Mouse (Mus musculus) midbrain, embryonic 14.5 days (tissue): ENCODE data around the gene Hs1bp3. TPM values are rescaled to one million over a fixed set of nuclear protein-coding genes. Genes with fewer than 3 reads are reported as not detected.

Experiments
- ATAC-seq: fragments of 200-750 bp; cut with Nextera tagmentation; 2 replicates; pipeline ENCODE4 v1.8.0; 2017; ENCODE audit warnings: moderate number of reproducible peaks, moderate library complexity; ENCODE audit not compliant: low FRiP score, low TSS enrichment
- DNase-seq: peaks from one replicate; pipeline ENCODE4 v3.0.0-alpha.2; 2015
- H3K27ac ChIP-seq: fragments of 300-500 bp; sonication (generic); replicated peaks from 2 replicates; pipeline ENCODE4 v1.5.1; 2014; ENCODE audit warnings: mild to moderate bottlenecking, low read depth, low read length, moderate library complexity
- H3K27me3 ChIP-seq: fragments of 300-500 bp; sonication (generic); 2 replicates; pipeline ENCODE4 v1.6.1; 2014; ENCODE audit warnings: low read length, control low read depth, mixed read lengths; ENCODE audit not compliant: control insufficient read depth, insufficient read depth
- H3K36me3 ChIP-seq: fragments of 300-500 bp; sonication (generic); 2 replicates; pipeline ENCODE4 v1.6.1; 2014; ENCODE audit warnings: low read length, control low read depth; ENCODE audit not compliant: control insufficient read depth, insufficient read depth
- H3K4me1 ChIP-seq: fragments of 300-500 bp; sonication (generic); 2 replicates; pipeline ENCODE4 v1.6.1; 2014; ENCODE audit warnings: mild to moderate bottlenecking, antibody characterized with exemption, low read length, control low read depth; ENCODE audit not compliant: control insufficient read depth, insufficient read depth
- H3K4me2 ChIP-seq: fragments of 300-500 bp; sonication (generic); 2 replicates; pipeline ENCODE4 v1.6.1; 2014; ENCODE audit warnings: mild to moderate bottlenecking, low read length, moderate library complexity
- H3K4me3 ChIP-seq: fragments of 300-500 bp; sonication (generic); replicated peaks from 2 replicates; pipeline ENCODE4 v1.5.1; 2014; ENCODE audit warnings: low read depth, low read length
- H3K9ac ChIP-seq: fragments of 300-500 bp; sonication (generic); replicated peaks from 2 replicates; pipeline ENCODE4 v1.6.1; 2014; ENCODE audit warnings: mild to moderate bottlenecking, low read length, moderate library complexity
- H3K9me3 ChIP-seq: fragments of 300-500 bp; sonication (generic); 2 replicates; pipeline ENCODE4 v1.6.1; 2016; ENCODE audit warnings: low read length, control low read depth, mixed read lengths; ENCODE audit not compliant: control insufficient read depth
- WGBS: fragments of 180-500 bp; shearing (Covaris S2); extraction: QIAGEN DNeasy Blood & Tissue Kit; methylation state at CpG from one replicate; pipeline ENCODE4 v1.1.7; 2014; 5-methylcytosine and 5-hydroxymethylcytosine counted together
- polyA plus RNA-seq: library from polyadenylated mRNA; unstranded; fragments of >200 nt; fragmentation: Nextera tagmentation; extraction: Ambion mirVana; gene quantifications from 2 replicates; pipeline ENCODE4 v1.2.1, GENCODE M21; 2014

Hs1bp3 gene
- polyA plus RNA-seq, 1 experiment from 2014 or later: 6.7 TPM

GRCm38 (mm10) chr12:8325943-8326522 is 12.8 kb downstream of the Hs1bp3 start:
- no peaks in the 10 kb centered on the region for H3K27me3 ChIP-seq
- no peak overlapping the region for H3K4me3 ChIP-seq
- peaks cover 13% of the 10 kb centered on the region for H3K4me1 ChIP-seq
- DNase-seq (no peak), ATAC-seq (no peak)
- no peak overlapping the region for H3K4me2 ChIP-seq
- no peak overlapping the region for H3K27ac ChIP-seq
- 0 out of 2 replicates have a peak, but pooled peaks cover 7% of the 10 kb centered on the region for H3K36me3 ChIP-seq
- WGBS: 93% methylated on average over 17 of the region's 17 CpGs
- no peaks in the 10 kb centered on the region for H3K9me3 ChIP-seq
- no peak overlapping the region for H3K9ac ChIP-seq

DNA sequence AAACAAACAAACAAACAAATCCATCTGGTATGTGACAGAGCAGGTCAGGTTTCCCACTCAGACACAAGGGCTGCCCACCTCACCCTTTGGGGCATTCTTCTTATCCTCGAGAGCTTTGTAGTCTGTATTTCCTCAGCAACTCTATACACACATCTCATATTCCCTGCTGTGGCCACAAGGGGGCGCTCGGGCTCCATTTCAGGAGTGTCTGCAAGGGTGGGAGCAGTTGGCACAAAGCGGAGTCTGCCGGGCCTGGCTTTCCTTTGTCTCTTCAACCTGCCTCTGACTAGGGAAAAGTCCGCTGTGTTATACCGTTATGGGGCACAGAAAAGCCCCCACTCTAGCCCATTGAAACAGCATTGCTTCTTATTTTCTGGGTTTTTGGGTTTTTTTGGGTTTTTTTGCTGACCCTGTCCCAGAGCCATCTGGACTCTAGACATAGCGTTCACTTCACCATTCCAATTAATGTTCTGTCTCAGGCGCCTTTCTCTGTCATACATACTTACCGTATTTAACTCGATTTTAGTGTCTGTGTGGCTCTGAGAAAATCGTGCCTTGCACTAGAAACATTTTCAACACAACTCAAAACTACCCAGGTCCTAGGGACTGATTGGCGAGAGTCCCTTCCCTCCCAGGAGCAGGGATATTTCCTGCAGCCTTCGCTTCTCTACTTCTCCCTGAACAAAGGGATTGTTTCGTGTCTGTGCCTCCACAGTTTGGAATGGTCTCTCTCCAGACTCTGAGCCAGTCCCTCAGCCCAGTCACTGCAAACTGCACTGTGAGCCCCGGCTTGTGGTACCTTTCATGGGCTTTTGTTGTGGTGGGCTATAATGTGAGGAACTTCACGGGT is 13.8 kb downstream of the Hs1bp3 start:
- peak; percentile 97 for DNase-seq
- H3K36me3 ChIP-seq: 0 out of 2 replicates have a peak, but pooled peaks cover 2% of the 10 kb centered on the region
- H3K27ac ChIP-seq: peak overlapping the region; percentile 77
- H3K9ac ChIP-seq: peak overlapping the region; percentile 62
- 17% methylated on average over 17 of the region's 17 CpGs for WGBS
- ATAC-seq: peak; percentile 89
- H3K4me3 ChIP-seq: no peak overlapping the region
- no peaks in the 10 kb centered on the region for H3K9me3 ChIP-seq
- no peaks in the 10 kb centered on the region for H3K27me3 ChIP-seq
- H3K4me1 ChIP-seq: peaks cover 13% of the 10 kb centered on the region
- peak overlapping the region; percentile 21 for H3K4me2 ChIP-seq

DNA sequence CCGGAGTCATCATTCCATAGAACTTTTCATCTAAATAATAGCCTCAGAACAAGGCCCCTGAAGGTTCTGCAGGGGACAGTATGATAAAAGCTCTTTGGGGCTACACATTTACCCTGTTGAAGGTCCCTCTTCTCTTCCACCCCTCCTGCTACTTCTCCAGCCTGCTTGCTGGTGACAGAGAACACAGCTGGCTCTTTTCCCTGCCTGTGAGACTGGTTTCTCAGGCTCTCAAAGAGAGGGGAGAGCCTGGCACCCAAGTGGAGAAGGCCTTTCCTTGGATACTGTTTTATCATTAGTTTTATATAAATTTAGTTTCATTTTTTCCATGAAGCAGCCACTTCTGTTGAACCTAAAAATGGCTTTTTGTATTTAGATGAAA is 14.4 kb downstream of the Hs1bp3 start:
- 49% methylated on average over 1 of the region's 1 CpGs for WGBS
- Histone ChIP-seq H3K9me3 (no peaks in the 10 kb centered on the region), H3K4me1 (peaks cover 16% of the 10 kb centered on the region), H3K27ac (peak overlapping the region; percentile 77), H3K9ac (peak overlapping the region; percentile 62), H3K4me3 (no peak overlapping the region), H3K27me3 (no peaks in the 10 kb centered on the region), H3K36me3 (0 out of 2 replicates have a peak, but pooled peaks cover 2% of the 10 kb centered on the region), H3K4me2 (peak overlapping the region; percentile 21)
- no peak for ATAC-seq
- no peak for DNase-seq

GRCm38 (mm10) chr12:8329236-8329635 is 16.0 kb downstream of the Hs1bp3 start:
- no peak for ATAC-seq
- Histone ChIP-seq H3K9me3 (no peaks in the 10 kb centered on the region), H3K4me1 (peaks cover 16% of the 10 kb centered on the region), H3K4me2 (no peak overlapping the region), H3K4me3 (no peak overlapping the region), H3K27me3 (no peaks in the 10 kb centered on the region), H3K36me3 (0 out of 2 replicates have a peak, but pooled peaks cover 2% of the 10 kb centered on the region), H3K9ac (no peak overlapping the region), H3K27ac (no peak overlapping the region)
- WGBS: 91% methylated on average over 7 of the region's 7 CpGs
- no peak for DNase-seq

DNA sequence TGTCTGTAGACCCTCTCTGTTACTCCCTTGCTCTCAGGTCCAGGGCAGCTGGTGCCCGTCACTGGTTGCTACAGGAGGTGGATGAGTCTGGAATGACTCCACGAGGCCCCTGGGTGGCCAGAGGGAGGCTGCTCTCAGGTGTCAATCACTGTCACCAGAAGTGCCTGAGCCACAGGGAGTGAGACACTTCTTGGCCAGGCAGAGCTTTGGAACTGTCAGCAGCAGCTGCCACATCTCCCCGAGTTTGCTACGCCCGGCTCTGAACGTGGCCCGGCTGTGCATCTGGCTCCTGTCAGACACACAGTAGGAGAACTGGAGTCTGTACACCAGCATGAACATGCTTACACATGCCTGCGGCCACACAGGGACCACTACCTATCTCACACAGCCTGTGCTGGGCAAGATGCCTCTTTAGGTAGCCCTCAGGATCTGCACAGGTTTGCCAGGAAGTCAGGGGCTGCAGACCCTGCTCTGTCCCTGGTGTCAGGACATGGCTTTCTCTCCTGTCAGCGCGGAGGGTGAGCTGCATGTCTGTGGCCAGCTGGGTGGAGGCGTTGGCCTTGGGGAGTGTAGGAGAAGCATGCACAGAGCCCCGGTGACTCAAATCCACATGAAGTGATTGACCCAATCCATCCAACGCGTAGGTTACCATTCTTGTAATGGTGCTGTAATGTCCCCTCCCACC is 18.4 kb downstream of the Hs1bp3 start:
- no peaks in the 10 kb centered on the region for H3K36me3 ChIP-seq
- H3K4me1 ChIP-seq: peaks cover 16% of the 10 kb centered on the region
- 61% methylated on average over 14 of the region's 14 CpGs for WGBS
- H3K27me3 ChIP-seq: no peaks in the 10 kb centered on the region
- peak overlapping the region; percentile 21; the same call in 1 of the 2 replicates for H3K27ac ChIP-seq
- H3K4me2 ChIP-seq: no peak overlapping the region
- DNase-seq (no peak), ATAC-seq (0 out of 2 replicates have a peak, but pooled peaks have one; percentile 5)
- no peak overlapping the region for H3K4me3 ChIP-seq
- no peaks in the 10 kb centered on the region for H3K9me3 ChIP-seq
- 0 out of 2 replicates have a peak overlapping the region, but pooled peaks have one; percentile 34 for H3K9ac ChIP-seq

DNA sequence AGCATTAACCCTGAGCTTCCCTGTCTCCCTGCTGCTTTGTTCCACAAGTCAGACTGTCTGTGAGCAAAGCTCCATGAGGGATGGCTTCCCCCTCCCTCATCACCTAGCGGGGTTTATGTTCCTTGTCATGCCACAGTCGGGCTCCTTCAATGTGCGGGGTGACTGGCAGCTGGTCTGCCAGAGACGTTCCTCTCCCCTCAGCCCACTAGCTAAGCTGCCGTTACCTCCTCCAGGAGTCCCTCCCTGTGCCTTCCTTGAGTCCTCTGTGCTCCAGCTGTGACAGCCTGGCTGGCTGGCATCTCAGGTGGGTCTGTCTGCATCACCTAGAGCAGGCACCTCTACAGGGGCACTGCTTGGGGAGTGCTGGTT is 18.9 kb downstream of the Hs1bp3 start:
- 0 out of 2 replicates have a peak overlapping the region, but pooled peaks have one; percentile 17 for H3K4me2 ChIP-seq
- no peak overlapping the region for H3K4me3 ChIP-seq
- peaks cover 14% of the 10 kb centered on the region for H3K4me1 ChIP-seq
- no peaks in the 10 kb centered on the region for H3K27me3 ChIP-seq
- ATAC-seq: no peak
- 0 out of 2 replicates have a peak, but pooled peaks cover 4% of the 10 kb centered on the region for H3K36me3 ChIP-seq
- H3K27ac ChIP-seq: peak overlapping the region; percentile 21; the same call in 1 of the 2 replicates
- H3K9me3 ChIP-seq: no peaks in the 10 kb centered on the region
- no peak for DNase-seq
- 41% methylated on average over 5 of the region's 5 CpGs for WGBS
- H3K9ac ChIP-seq: peak overlapping the region; percentile 34; the same call in 1 of the 2 replicates

DNA sequence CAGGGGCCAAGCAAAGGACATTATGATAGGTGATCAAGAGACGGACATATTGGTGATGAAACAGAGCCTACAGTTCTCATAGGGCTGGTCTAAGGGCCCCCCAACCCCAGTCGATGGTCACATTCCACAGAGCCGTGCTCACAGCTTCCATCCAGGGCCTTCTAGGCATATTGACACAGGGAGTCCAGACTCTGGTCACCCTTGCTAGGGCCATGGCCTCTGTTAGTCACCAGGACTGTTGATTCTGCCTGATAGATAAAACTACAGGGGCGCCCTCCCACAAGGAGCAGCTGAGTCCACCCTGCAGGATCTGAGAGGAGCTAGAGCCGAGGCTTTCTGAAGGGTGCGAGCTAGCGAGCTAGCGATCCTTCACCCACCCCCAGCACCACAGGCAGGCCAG is 20.4 kb downstream of the Hs1bp3 start:
- no peaks in the 10 kb centered on the region for H3K9me3 ChIP-seq
- no peaks in the 10 kb centered on the region for H3K27me3 ChIP-seq
- no peak overlapping the region for H3K9ac ChIP-seq
- no peak for DNase-seq
- 0 out of 2 replicates have a peak, but pooled peaks cover 6% of the 10 kb centered on the region for H3K4me1 ChIP-seq
- ATAC-seq: no peak
- H3K4me2 ChIP-seq: no peak overlapping the region
- 0 out of 2 replicates have a peak, but pooled peaks cover 8% of the 10 kb centered on the region for H3K36me3 ChIP-seq
- no peak overlapping the region for H3K27ac ChIP-seq
- 93% methylated on average over 8 of the region's 8 CpGs for WGBS
- H3K4me3 ChIP-seq: no peak overlapping the region

- H3K4me1 ChIP-seq: 0 out of 2 replicates have a peak, but pooled peaks cover 6% of the 10 kb centered on the region
- H3K27me3 ChIP-seq: no peaks in the 10 kb centered on the region
- ATAC-seq (no peak), DNase-seq (no peak)
- H3K9me3 ChIP-seq: no peaks in the 10 kb centered on the region
- H3K4me2 ChIP-seq: no peak overlapping the region
- H3K4me3 ChIP-seq: no peak overlapping the region
- H3K36me3 ChIP-seq: 0 out of 2 replicates have a peak, but pooled peaks cover 8% of the 10 kb centered on the region
- no peak overlapping the region for H3K27ac ChIP-seq
- 89% methylated on average over 4 of the region's 4 CpGs for WGBS
- no peak overlapping the region for H3K9ac ChIP-seq
These were observed 21.0 kb downstream of the Hs1bp3 start for GRCm38 (mm10) chr12:8334261-8334660.
